Mouse (Mus musculus) small intestine, adult 10 weeks (tissue): Measurements from ENCODE around the gene Rogdi. TPM values are rescaled to one million over a fixed set of nuclear protein-coding genes. Genes with fewer than 3 reads are reported as not detected.

ENCODE experiments used
- polyA plus RNA-seq: library from polyadenylated mRNA; stranded (reverse); fragments of 350-450 nt; fragmentation: Illumina TruSeq; extraction: RNeasy Lipid Tissue Mini Kit (QIAGEN cat#74804); gene quantifications from one replicate; pipeline ENCODE4 v1.2.3, GENCODE M21; 2014; ENCODE audit warnings: low replicate concordance

The Rogdi gene
- 0.85 TPM for polyA plus RNA-seq

GRCm38 (mm10) chr16:5013054-5013838 is at the start of gene Rogdi:
TSS of gene Rogdi (minus strand) at chr16:5013553.

GRCm38 (mm10) chr16:5049774-5050234 is 36.5 kb upstream of the Rogdi start, which contains the start of the genes Glyr1 and Ubn1:
TSS of gene Glyr1 (minus strand) at chr16:5049863.
TSS of gene Ubn1 (plus strand) at chr16:5050057.

GRCm38 (mm10) chr16:5007067-5007466 is 6.3 kb downstream of the Rogdi start, which contains the start of gene Smim22:
TSS of gene Smim22 (plus strand) at chr16:5007288.

GRCm38 (mm10) chr16:4997553-4997952 is 15.8 kb downstream of the Rogdi start, which contains the start of gene Sept12:
TSS of gene Sept12 (minus strand) at chr16:4997852.

GRCm38 (mm10) chr16:4963797-4964709 is 49.3 kb downstream of the Rogdi start, which contains the start of gene Anks3:
TSS of gene Anks3 (minus strand) at chr16:4964205.

Other genes starting within 250 kb of the Rogdi start
- 40.1 TPM for gene Cdip1, start 223.3 kb downstream of the Rogdi start, polyA plus RNA-seq
- gene 4930562C15Rik, start 178.1 kb downstream of the Rogdi start, polyA plus RNA-seq: not detected
- 0.22 TPM for gene Ubald1, start 133.2 kb downstream of the Rogdi start, polyA plus RNA-seq
- gene Mgrn1, start 127.3 kb downstream of the Rogdi start, polyA plus RNA-seq: 4.9 TPM
- 2.7 TPM for gene Nudt16l1, start 74.8 kb downstream of the Rogdi start, polyA plus RNA-seq
- 2.9 TPM for gene Anks3, start 49.3 kb downstream of the Rogdi start, polyA plus RNA-seq
- gene Sept12, start 15.7 kb downstream of the Rogdi start, polyA plus RNA-seq: not detected
- not detected for gene Smim22, start 6.3 kb downstream of the Rogdi start, polyA plus RNA-seq
- gene Glyr1, start 36.3 kb upstream of the Rogdi start, polyA plus RNA-seq: 58.3 TPM
- 19.9 TPM for gene Ubn1, start 36.5 kb upstream of the Rogdi start, polyA plus RNA-seq
- gene Ppl, start 118.9 kb upstream of the Rogdi start, polyA plus RNA-seq: 0.82 TPM
- not detected for gene Sec14l5, start 133.6 kb upstream of the Rogdi start, polyA plus RNA-seq
- gene Nagpa, start 190.5 kb upstream of the Rogdi start, polyA plus RNA-seq: 0.45 TPM
- not detected for gene AU021092, start 208.7 kb upstream of the Rogdi start, polyA plus RNA-seq
- not detected for gene Alg1, start 220.1 kb upstream of the Rogdi start, polyA plus RNA-seq
- gene Eef2kmt, start 242.4 kb upstream of the Rogdi start, polyA plus RNA-seq: 2.2 TPM